Mouse (Mus musculus): ENCODE data around the gene Fdxr. TPM values are rescaled to one million over a fixed set of nuclear protein-coding genes. Genes with fewer than 3 reads are reported as not detected.

Fdxr gene
- polyA plus RNA-seq, 1 experiment from 2014 or later = 20.5 TPM

GRCm38 (mm10) chr11:115219685-115220084, 57.2 kb downstream of the Fdxr start:
- no peak overlapping the region for H3K4me2 ChIP-seq
- H3K27me3 ChIP-seq = no peaks in the 10 kb centered on the region
- peaks cover 41% of the 10 kb centered on the region for H3K4me1 ChIP-seq
- WGBS = 93% methylated on average over 10 of the region's 10 CpGs
- H3K36me3 ChIP-seq (ENCODE audit: poor library complexity, severe bottlenecking) = no peaks in the 10 kb centered on the region
- H3K27ac ChIP-seq = no peak overlapping the region
- ATAC-seq = no peak
- H3K9ac ChIP-seq = no peak overlapping the region
- H3K4me3 ChIP-seq = no peak overlapping the region
- H3K9me3 ChIP-seq (replicated peaks) = no peaks in the 10 kb centered on the region

- 83% methylated on average over 9 of the region's 9 CpGs for WGBS
- no peaks in the 10 kb centered on the region for H3K9me3 ChIP-seq (replicated peaks)
These were observed 57.6 kb downstream of the Fdxr start for GRCm38 (mm10) chr11:115219263-115219662.

More at GRCm38 (mm10) chr11:115219263-115219662, 57.6 kb downstream of the Fdxr start:
- Histone ChIP-seq H3K36me3 (ENCODE audit: poor library complexity, severe bottlenecking) (no peaks in the 10 kb centered on the region), H3K27me3 (no peaks in the 10 kb centered on the region), H3K4me1 (peaks cover 37% of the 10 kb centered on the region), H3K27ac (no peak overlapping the region), H3K9ac (no peak overlapping the region), H3K4me2 (no peak overlapping the region), H3K4me3 (no peak overlapping the region)
- ATAC-seq = no peak

Small RNA genes lying within 50 kb of the gene (microRNA-seq; reads per million reads assigned to microRNA genes)
- not detected for gene Gm25837

Other genes starting within 250 kb of the Fdxr start
- gene Cd300ld5, start 239.3 kb downstream of the Fdxr start, polyA plus RNA-seq (2015; fragmentation: Nextera tagmentation; extraction: Ambion mirVana) = not detected in 2 replicates
- not detected in 2 replicates for gene Cd300ld3, start 228.6 kb downstream of the Fdxr start, polyA plus RNA-seq (2015; fragmentation: Nextera tagmentation; extraction: Ambion mirVana)
- not detected in 2 replicates for gene Cd300e, start 214.9 kb downstream of the Fdxr start, polyA plus RNA-seq (2015; fragmentation: Nextera tagmentation; extraction: Ambion mirVana)
- 0.60 and 0.76 TPM in 2 replicates for gene Rab37, start 185.6 kb downstream of the Fdxr start, polyA plus RNA-seq (2015; fragmentation: Nextera tagmentation; extraction: Ambion mirVana)
- gene Cd300lf, start 143.1 kb downstream of the Fdxr start, polyA plus RNA-seq (2015; fragmentation: Nextera tagmentation; extraction: Ambion mirVana) = 0.11 TPM in 1 of 2 replicates, not detected in the other
- 28.8 TPM in 2 replicates for gene Slc9a3r1, start 113.7 kb downstream of the Fdxr start, polyA plus RNA-seq (2015; fragmentation: Nextera tagmentation; extraction: Ambion mirVana)
- 7.8 and 9.2 TPM in 2 replicates for gene Tmem104, start 89.6 kb downstream of the Fdxr start, polyA plus RNA-seq (2015; fragmentation: Nextera tagmentation; extraction: Ambion mirVana)
- 18.2 and 20.3 TPM in 2 replicates for gene Nat9, start 89.2 kb downstream of the Fdxr start, polyA plus RNA-seq (2015; fragmentation: Nextera tagmentation; extraction: Ambion mirVana)
- 0.04 TPM in 1 of 2 replicates, not detected in the other for gene Grin2c, start 9.8 kb downstream of the Fdxr start, polyA plus RNA-seq (2015; fragmentation: Nextera tagmentation; extraction: Ambion mirVana)
- gene Fads6, start 20.6 kb upstream of the Fdxr start, polyA plus RNA-seq (2015; fragmentation: Nextera tagmentation; extraction: Ambion mirVana) = 0.23 and 0.39 TPM in 2 replicates
- not detected in 2 replicates for gene Otop2, start 30.1 kb upstream of the Fdxr start, polyA plus RNA-seq (2015; fragmentation: Nextera tagmentation; extraction: Ambion mirVana)
- not detected in 2 replicates for gene Ush1g, start 45.0 kb upstream of the Fdxr start, polyA plus RNA-seq (2015; fragmentation: Nextera tagmentation; extraction: Ambion mirVana)
- 0.14 TPM in 1 of 2 replicates, not detected in the other for gene Otop3, start 57.7 kb upstream of the Fdxr start, polyA plus RNA-seq (2015; fragmentation: Nextera tagmentation; extraction: Ambion mirVana)
- 32.9 and 36.4 TPM in 2 replicates for gene Hid1, start 90.7 kb upstream of the Fdxr start, polyA plus RNA-seq (2015; fragmentation: Nextera tagmentation; extraction: Ambion mirVana)
- gene Cdr2l, start 104.9 kb upstream of the Fdxr start, polyA plus RNA-seq (2015; fragmentation: Nextera tagmentation; extraction: Ambion mirVana) = 20.7 and 20.9 TPM in 2 replicates
- 246 and 248 TPM in 2 replicates for gene Mrpl58, start 126.7 kb upstream of the Fdxr start, polyA plus RNA-seq (2015; fragmentation: Nextera tagmentation; extraction: Ambion mirVana)
- 916 and 1,000 TPM in 2 replicates for gene Atp5h, start 142.9 kb upstream of the Fdxr start, polyA plus RNA-seq (2015; fragmentation: Nextera tagmentation; extraction: Ambion mirVana)
- 7.0 and 9.9 TPM in 2 replicates for gene Kctd2, start 143.1 kb upstream of the Fdxr start, polyA plus RNA-seq (2015; fragmentation: Nextera tagmentation; extraction: Ambion mirVana)
- gene Trim80, start 163.5 kb upstream of the Fdxr start, polyA plus RNA-seq (2015; fragmentation: Nextera tagmentation; extraction: Ambion mirVana) = not detected in 2 replicates
- gene Slc16a5, start 185.4 kb upstream of the Fdxr start, polyA plus RNA-seq (2015; fragmentation: Nextera tagmentation; extraction: Ambion mirVana) = not detected in 2 replicates
- gene Armc7, start 198.6 kb upstream of the Fdxr start, polyA plus RNA-seq (2015; fragmentation: Nextera tagmentation; extraction: Ambion mirVana) = 11.3 and 13.0 TPM in 2 replicates
- gene Nt5c, start 214.8 kb upstream of the Fdxr start, polyA plus RNA-seq (2015; fragmentation: Nextera tagmentation; extraction: Ambion mirVana) = 87.0 and 91.1 TPM in 2 replicates
- 1,632 and 1,660 TPM in 2 replicates for gene Jpt1, start 237.3 kb upstream of the Fdxr start, polyA plus RNA-seq (2015; fragmentation: Nextera tagmentation; extraction: Ambion mirVana)

All from forebrain, embryonic 13.5 days (tissue).